Mouse (Mus musculus): ENCODE measurements at regions not wholly inside any gene's neighbourhood (a gene's known extent, or its start where the extent isn't known, plus 50 kb on each side); places are given as distances from the start of the nearest gene placed in this dataset.

DNA sequence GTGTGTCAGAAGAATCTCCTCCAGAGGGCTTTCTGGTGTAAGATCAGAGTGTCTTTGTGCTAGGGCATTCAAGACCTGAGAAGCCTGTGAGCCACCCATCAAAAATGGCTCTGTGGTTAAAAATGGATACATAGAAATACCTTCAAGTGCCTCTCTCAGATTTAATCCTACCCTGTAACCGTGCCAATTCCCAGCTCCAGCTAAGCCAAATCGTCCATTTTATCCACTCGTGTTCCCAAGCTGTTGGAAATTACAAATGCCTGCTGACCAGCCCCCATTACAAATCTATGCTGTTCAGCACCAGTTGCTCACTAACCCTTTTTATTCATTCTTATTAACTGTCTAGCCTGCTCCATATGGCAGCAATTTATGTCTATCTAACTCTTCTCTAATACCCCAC is 278.3 kb upstream of the Pkdcc start:
- no peak for TF ChIP-seq TAL1 (conservative IDR thresholded peaks at IDR 0.05; ENCODE audit: low read depth, low read length)
- no peak for TF ChIP-seq GATA1 (IDR thresholded peaks at IDR 0.05; ENCODE audit: borderline replicate concordance, low read length)
